Mouse (Mus musculus): ENCODE measurements around the gene Baiap2l1.

Gene Baiap2l1

DNA sequence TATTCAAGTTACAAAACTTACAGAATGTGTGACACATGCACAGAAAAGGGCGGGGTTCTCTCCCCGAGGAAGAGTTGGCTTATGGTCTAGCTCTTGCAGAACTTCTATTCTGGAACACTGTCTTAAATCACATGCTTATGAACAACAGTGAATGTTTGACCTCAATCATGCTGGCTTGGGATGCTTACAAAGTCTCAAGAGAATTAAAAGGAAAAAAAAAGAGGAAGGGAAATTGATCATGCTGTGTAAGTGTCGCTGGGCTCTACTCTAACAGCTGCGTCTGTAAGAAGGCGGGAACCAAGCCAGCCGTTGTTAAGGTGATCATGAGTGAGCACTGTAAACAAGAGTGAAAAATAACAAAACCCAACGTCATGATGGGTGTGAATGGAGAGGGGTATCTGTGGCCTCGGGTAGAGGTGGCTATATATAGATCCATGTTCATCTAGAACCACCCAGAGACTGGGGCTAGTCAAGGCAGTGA is 74.3 kb downstream of the Baiap2l1 start:
- DNase-seq, result no peak

DNA sequence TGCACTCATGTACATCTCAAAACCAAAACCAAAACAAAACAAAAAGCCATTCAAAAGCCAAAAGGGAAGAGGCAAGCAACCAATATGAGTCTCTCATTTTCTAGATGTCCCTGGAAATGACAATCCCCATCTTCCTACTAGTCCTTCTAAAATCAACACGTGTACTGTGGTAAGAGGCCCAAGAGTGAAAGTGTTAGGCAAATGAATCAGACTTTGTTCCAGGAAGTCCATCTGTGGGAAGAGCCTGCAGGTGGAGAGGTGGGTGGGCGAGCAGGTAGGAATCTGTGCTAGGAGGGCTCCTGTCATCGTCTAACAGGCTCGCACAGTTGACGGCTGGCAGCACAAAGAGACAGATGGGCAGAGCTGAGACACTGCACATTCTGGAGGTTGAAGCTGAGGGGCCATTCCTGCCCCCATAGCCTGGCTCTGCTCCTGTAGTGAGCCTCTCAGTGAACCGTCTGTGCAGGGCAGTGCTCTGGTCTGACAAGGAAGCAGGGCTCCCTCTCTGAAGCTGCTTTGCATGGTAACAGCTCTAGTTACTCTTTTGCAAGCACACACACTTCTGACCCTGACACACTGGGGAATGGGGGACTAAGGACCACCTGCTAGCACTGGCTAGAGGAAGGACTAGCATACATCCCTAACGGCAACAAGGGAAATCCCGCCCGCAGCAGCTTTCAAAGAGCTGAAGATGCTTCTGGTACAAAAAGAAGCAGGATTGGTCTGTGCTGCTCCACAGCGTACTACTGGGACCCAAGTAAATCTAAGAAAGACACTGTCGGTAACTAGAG is 75.2 kb downstream of the Baiap2l1 start:
- DNase-seq, result no peak

DNA sequence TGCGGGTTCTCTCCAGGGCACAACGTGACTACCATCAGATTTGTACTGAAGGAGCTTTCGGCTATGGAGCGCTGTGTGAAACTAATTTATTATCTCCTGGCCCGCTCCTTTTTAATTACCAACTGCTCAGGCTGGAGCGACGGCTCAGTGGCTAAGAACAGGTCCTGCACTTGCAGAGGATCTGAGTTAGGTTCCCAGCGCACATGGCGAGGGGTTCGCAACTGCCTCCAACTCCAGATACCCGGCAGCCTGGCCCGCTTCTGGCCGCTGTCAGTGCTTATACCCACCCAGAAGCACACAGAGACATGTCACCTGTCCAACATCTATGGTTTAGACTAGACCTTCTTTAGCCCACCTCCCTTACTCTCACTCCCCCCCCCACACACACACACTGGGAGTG is 78.0 kb downstream of the Baiap2l1 start:
- no peak for DNase-seq

DNA sequence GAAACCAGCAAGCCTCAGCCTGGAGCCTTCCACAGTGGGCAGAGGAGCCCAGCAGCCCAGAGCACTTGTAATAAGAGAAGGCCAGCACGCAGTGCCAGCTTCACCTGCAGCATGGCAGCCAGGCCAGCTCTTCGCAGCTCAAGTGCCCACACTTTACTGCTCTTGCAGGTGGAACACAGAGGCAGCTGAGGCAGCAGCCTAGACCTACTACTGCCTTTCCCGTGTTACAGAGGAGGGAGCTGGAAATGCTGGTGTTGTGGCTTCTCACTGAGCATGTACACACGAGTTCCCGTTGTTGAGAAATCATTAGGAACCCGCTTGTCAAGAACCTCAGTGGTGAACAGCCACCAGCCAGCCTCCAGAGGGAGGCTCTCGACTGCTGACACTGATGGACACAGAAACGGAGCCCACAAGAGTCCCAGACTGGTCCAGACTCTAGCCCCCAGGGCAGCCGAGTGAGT is 78.8 kb downstream of the Baiap2l1 start:
- no peak for DNase-seq

DNA sequence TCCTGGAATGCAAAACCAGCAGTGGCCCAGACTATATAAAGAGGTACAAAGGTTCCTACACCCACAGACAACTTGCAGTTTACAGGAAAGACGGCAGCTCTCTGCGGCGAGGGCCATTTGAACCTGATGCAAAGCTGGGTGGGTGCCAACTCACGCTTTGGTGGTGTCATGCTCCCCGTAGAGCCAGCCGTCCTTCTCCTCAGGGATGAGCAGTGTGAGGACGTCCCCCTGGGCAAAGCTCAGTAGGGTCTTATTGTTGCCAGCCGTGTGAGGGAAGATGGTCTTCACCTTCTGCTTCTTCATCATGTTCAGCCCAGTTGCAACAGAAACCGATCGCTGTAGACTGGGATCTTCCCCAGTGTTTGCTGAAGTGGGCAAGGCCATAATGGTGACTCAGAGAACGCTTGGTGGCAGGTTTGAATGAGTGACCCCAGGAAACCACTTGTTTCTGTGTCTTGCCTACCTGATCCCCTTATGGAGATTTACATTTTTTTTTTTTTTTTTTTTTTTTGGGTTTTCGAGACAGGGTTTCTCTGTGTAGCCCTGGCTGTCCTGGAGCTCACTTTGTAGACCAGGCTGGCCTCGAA is 79.4 kb downstream of the Baiap2l1 start:
- DNase-seq, result no peak

DNA sequence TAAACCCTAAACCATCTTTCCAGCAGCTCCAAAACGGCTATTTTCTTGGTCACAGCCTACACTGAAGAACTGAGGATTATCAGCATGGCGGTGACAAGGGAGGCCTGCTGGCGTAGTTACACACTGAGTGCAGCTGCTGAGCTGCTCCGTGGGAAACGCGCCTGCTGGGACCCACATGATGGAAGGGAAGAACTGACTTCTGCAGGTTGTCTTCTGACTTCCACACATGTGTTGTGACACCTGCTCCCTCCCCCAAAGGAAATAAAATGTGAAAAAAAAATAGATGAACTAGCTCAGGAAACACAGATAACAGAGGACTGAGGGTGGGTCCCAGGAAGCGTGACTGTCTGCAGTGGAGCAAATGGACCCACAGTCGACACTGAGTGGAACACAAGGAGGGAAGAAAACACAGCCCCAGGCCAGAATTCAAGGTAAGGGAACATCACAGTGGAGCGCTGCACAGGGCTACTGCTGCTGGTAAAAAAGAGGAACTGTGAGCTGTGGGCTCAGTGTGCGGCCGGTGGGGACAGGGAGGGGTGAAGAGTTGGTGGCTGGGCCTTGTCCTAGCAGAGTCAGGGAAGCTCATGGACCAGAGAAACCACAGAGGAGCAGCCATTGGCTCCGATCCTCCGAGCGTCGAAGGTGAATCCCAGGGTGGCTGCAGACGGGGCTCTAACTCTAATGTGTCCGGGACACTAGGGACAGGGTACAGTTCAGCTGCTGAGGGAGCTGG is 80.8 kb downstream of the Baiap2l1 start:
- DNase-seq, result no peak

DNA sequence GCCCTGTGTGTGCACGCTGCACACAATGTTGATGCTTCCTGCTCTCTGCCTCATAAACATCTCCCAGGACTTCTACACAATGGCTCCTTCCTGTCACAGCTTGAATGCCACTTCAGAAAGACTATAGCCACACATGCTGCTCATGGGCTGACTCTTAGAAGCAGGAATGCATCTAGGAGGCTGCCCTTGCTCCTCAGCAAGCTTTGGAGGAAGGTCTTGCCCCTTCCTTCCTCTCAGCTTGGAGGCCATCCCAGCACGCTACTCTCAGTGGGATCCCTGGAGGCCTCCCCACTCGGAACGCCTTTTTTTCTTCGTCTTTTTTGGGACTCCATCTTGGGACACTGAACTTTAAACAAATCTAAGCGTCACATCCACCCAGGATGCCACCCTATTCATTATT is 83.0 kb downstream of the Baiap2l1 start:
- no peak for DNase-seq

DNA sequence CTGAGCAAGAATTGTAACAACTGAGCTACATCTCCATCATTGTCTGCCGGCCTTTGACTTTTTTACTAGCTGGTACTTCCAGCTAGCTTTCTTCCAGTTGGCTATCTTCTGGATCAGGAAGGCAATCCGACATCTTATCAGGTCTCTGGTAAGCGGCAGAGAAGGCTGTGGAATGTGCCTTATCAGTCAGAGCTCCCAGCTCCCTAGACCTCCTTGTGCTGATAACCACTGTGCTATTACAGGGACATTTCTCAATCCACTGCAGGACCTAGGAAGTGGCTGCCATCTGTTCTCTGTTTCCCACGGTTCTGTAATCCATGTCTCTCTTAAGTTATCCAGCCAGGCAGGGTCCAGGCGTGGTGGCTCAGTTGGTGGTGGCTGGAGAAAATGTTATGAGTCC is 86.1 kb downstream of the Baiap2l1 start:
- DNase-seq, result no peak

DNA sequence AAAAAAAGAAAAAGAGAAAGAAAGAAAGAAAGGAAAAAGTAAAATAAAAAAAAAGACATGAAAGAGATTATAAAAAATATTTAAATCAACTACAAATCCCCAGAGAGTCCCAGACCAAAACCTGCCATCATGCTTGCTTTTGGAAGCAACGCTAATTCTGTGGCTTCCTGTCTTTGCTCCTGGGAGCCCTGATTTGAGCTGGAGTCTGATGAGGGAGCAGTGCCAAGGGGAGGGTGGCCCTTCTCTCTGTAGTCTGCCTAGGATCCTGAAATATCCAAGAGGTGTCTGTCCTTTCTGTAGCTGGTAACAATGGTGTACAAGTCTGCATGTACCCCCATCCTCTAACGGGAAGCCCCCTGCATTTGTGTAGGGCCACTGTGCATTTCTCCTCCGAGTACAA is 86.8 kb downstream of the Baiap2l1 start:
- no peak for DNase-seq

DNA sequence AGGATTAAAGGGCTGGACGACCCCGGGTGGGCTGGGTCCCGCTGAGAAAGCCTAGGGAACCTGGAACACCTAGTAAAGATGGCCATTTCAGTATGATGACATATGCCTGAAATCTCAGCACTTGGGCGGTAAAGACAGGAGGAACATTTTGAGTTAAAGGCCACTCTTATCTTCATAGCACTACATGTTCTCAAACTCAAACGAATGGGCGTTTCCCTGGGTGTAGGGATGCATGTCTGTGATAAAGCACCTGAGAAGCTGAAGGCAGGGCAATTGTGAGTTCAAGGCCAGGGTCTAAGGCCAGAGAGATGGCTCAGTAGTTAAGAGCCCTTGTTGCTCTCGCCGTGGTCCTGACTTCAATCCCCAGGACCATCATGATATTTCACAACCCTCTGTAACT is 87.5 kb downstream of the Baiap2l1 start:
- no peak for DNase-seq

DNA sequence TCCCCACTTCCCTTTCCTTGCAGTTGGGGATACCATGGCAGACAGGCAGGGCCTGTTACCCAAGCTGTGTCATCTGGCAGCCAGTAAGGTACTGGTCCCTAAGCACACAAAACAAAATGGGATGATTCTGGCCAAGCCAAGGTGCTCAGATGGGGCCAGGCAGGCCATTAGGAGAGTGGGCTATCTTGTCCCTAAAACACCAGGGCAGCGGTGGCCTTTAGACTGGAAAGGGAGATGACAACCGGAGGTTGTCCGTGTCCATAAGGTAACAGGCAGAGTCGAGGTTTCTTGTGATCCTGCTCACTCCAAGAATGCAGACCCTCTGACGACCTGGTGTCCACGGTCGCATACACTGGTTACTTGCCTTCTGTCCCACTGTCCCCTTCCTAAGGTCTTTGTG is 88.0 kb downstream of the Baiap2l1 start:
- no peak for DNase-seq

DNA sequence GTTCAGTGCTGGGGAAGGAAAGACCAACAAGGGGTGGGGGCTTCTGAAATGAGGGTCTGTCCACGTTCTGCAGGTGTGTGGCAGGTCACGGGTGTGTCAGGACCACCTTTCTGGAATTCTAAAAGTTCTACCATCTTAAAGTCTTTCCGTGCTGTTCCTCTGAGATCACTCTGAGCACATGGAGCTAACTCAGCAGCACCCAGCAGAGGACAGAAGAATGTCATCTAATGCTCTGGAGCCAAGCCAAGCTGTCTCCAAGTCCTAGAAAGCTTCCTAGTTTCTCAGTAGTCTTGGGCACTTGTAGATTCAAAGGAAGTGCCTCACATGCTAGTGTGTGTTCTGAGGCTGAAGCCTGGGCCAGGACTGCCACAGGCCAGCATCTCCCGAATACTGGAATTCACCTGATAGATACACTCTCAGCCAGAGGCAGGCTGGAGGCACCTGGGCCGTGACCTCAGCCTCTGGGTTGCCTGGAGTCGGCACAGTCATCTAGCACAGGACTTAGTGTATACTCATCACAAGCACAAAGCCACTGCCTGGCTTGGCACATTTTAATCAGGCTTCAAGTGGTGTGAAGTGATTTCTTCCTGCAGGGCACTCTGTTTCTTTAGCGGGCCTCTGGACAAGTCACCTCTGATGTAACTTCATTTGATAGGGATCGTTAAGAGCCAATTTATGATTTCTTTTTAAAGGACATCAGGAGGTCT is 90.2 kb downstream of the Baiap2l1 start:
- peak; percentile 20 to 43 for DNase-seq

DNA sequence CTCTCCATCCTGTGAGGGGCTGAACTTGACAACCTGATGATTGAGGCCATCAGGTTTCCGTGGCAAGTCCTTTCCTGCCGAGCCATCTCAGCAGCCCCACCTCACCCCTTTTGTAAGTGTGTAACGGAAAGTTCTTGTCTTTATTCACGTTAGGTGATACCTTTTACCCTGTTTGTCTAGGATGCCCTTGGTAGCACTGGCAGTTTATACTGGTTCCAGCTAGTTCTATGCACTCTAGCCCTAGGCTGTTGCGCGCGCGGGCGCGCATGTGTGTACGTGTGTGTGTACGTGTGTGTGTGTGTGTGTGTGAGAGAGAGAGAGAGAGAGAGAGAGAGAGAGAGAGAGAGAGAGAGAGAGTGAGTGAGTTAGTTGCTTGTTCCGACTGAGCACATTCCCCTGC is 94.4 kb downstream of the Baiap2l1 start:
- DNase-seq, result no peak

DNA sequence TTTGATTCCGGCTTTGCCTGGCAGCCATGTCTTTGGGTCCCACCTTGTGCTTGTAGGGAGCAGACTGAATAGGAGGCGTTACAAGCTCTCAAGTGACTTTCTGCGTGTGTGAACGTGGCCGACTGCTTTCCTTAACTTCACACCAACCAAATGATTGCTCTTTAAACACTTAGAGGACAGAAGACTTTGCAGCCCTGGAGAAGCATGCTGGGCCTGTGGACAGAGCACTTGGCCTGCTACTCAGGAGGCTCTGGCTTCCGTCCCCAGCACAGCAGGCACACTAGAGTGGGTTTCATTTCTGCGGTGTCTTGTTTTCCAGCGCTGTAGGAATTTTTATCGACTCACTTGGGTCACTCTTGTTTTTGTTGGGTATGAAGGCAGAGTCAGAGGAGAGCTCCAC is 94.8 kb downstream of the Baiap2l1 start:
- no peak for DNase-seq

DNA sequence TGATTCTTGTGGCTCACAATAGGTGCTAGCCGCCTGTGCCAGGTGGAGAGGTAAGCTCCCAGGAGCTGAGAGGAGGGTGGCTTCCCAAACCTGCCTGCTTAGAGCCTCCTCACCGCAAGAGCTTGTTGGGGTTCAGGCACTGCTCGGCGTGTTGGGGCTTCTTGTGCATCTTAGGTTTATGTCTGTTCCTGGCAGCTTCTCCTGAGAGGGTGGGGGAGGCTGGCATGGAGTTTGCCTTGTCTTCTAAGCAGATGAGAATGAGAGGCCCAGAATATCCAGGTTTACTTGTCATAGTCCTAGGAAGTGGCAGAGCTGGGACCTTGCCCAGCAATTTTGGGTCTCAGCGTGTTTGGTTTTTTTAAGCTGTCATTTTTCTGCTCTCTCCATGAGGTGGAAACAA is 96.1 kb downstream of the Baiap2l1 start:
- DNase-seq, result no peak

DNA sequence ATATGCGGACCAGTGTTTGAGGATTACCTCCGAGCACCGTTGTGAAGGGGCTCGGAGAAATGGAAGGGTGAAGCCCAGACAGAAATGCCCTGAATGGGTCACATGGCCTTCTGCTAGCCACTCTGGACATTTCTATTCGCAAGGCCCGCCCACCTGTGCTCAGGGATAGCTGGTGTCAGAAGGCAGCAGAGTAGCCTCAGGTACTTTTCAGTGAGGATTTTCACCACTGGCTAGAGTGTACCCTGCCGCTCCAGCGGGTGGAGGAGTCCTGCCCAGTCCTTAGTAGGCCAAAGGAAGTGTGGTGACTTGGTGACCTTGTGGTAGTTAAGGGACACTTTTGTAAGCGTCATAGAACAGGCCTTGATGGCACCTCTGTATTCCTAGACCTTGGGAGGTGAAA is 96.6 kb downstream of the Baiap2l1 start:
- no peak for DNase-seq

DNA sequence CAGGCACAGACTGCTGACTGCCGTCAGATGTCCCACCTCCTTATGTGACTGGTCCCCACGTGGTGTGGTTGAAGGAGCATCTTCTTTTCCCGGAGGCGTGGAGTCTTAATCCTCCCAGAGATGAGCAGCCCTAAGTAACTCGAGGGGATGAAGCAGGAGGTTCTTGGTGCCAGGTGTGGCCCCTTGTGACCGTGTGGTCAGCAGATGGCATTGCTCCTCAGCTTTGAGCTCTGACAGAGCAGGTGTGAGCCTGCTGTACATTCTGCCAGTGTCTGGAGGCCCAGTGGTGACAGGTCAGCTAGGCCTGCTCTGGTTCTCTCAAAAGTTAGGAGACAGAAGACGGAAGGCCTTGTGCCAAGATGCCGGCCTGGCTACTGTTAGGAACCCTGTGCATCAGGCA is 97.4 kb downstream of the Baiap2l1 start:
- DNase-seq, result no peak

DNA sequence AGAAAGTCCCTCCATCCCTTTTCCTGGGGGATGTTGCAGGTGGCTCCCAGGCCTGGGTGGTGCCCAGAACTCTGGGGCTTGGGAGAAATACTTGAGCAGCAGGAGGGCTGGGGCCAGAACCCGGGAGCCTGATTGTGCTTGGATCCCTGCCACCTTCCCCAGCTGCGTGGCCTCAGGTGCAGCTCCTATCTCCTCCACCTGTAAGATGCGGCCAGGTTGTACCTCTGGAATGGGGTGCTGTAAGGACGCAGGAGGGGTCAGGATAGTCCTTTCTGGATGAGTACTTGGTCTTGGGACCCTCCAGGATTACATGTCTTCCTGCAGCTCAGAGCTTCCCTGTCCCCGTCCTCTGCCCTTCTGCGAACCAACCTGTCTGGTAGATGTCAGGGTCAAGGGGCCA is 98.7 kb downstream of the Baiap2l1 start:
- no peak for DNase-seq

DNA sequence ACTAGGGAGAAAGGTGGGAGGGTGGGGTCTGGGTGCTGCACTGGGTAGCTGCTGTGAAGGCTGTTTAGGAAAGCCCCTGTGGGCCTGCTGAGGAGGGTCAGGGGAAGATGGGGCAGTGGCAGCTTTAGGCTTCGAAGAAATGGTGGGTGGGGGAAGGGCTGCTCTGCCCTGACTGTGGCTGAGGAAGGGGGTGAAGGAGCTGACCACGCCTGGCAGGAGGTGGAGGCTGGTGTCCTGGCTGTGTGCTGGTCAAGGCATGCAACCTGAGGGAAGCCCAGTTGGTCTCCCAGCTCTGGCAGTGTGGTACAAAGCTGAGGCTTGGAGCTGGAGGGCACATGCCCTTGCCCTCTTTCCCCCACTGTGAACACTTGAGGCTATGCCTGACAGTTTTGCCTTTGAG is 99.2 kb downstream of the Baiap2l1 start:
- no peak for DNase-seq

DNA sequence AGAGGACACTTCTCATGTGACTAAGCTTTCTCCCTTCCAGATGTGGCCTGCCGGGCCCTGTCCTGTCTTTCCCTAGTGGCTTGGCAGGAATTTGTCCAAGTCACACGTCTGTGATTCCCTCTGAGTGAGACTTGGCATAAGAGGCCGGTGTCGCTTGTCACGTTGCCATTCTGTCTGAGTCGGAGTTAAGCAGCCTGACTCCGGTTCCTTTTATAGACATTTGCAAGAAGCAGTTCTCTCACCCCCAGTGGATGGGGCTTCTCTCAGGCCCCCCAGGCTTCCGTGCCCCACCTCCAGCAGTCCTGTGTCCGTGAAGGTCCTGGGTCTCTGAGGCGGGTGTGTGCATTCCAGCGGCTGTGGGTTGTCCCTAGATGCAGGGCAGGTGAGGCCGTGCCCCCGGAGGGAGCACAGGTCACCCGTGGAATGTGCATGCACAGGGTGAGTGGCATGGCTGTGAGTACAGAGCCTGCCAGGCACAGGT is 99.7 kb downstream of the Baiap2l1 start:
- DNase-seq, result peak; percentile 22 to 36

DNA sequence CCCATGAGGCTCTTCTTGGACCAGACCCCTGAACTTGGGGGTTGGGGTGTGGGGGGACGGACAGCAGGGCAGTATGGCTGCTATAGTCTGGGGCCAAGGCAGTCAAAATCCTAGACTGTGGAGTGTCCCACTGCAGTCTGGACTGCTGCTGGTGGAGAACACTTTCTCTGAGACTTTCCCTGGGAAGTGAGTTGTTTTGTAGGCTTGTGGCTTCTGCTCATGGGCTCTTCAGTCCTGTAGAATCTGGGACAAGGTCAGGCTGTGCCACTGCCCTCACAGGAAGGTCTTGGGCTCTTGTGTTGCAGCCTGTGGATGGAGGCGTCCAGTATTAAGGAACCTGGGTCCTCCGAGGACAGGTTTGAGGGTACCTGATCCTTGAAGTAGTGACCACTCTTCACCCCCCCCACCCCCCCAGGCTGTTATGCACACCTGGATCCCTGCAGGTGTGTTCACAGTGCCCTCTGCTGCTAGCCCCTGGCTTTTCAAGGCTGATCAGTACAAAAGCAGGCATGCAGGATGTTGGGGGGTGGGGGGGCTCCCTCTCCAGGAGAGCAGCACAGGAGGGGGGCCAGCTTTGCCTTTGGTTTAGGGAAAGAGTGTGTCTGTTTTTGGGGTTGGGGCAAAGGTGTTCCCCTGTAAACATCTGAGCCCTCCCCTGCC is 100.3 kb downstream of the Baiap2l1 start:
- DNase-seq, result no peak

DNA sequence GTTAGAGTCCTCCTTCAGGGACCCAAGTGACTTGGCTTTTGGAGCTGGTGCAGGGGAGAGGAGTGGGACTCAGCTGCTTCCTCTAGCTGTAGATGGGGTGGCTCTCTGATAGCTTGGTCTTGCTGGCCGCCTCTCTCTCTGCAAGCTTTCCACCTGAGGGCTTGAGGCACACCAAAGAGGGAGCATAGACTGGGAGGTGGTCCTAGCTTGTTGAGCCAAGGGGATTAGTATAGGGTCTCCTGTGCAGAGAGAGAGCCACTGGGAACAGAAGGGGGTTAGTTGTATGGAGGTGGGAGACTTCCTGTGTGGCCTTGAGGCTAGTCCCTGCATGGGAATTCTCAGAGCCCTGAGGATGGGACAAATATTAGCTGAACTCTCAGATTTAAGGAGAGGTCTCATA is 101.0 kb downstream of the Baiap2l1 start:
- no peak for DNase-seq

DNA sequence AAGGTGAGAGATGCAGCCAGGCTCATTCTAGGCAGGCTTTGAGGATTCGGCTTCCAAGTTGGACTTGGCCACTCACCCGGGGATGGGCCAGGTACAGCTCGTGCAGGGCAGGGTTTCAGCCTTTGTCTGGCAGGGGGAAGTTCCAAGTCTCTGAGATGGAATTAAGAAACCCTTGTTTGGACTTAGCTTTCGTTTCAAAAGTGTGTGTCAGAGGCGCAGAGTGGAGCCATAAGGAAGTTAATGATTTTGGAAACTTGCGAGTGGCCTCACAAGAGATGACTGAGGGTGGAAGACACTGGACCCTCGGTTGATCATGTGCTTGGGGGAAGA is 101.4 kb downstream of the Baiap2l1 start:
- no peak for DNase-seq

Data from cerebellum, postnatal 36 days (tissue).